Mouse (Mus musculus) MEL (cell line): ENCODE measurements around the gene Unc80. TPM values are rescaled to one million over a fixed set of nuclear protein-coding genes. Genes with fewer than 3 reads are reported as not detected.

Source experiments
- DNase-seq: peaks from one replicate; pipeline ENCODE4 v3.0.0; 2011; ENCODE audit warnings: low read depth, low spot score
- H3K27ac ChIP-seq: 2 replicates; pipeline ENCODE4 v1.5.1; 2012; ENCODE audit warnings: low read depth, mild to moderate bottlenecking, control low read depth, low read length, moderate library complexity; ENCODE audit not compliant: control insufficient read depth
- H3K27me3 ChIP-seq, 2 experiments: fragments of 150-350 bp in 1 of 2; sonication (generic) in 1 of 2; 2 replicates each; pipeline ENCODE4 v1.6.1; 2012; ENCODE audit warnings: low read length in 2 of 2, mild to moderate bottlenecking in 2 of 2, improper control_type of control experiment in 1 of 2, moderate library complexity in 1 of 2; ENCODE audit not compliant: insufficient read depth in 2 of 2, control insufficient read depth in 1 of 2
- H3K36me3 ChIP-seq, 2 experiments: 2 replicates each; pipeline ENCODE4 v1.6.1; 2012 to 2014; ENCODE audit warnings: low read length in 2 of 2, improper control_type of control experiment in 1 of 2, inconsistent platforms in 1 of 2, mild to moderate bottlenecking in 1 of 2; ENCODE audit not compliant: insufficient read depth in 2 of 2, control insufficient read depth in 1 of 2
- H3K4me1 ChIP-seq, 2 experiments: fragments of 150-350 bp in 1 of 2; sonication (generic) in 1 of 2; 2 replicates each; pipeline ENCODE4 v1.6.1; 2012; ENCODE audit warnings: low read length in 2 of 2, improper control_type of control experiment in 1 of 2, mild to moderate bottlenecking in 1 of 2; ENCODE audit not compliant: insufficient read depth in 2 of 2, control insufficient read depth in 1 of 2
- H3K4me3 ChIP-seq, 2 experiments: fragments of 150-350 bp in 1 of 2; sonication (generic) in 1 of 2; 2 replicates each; pipeline ENCODE4 v1.5.1; 2012; ENCODE audit warnings: low read depth in 2 of 2, low read length in 2 of 2, mild to moderate bottlenecking in 2 of 2, moderate library complexity in 2 of 2, control low read depth in 1 of 2, improper control_type of control experiment in 1 of 2; ENCODE audit not compliant: control insufficient read depth in 1 of 2, insufficient read depth in 1 of 2
- H3K79me2 ChIP-seq: 2 replicates; pipeline ENCODE4 v1.6.1; 2012; ENCODE audit warnings: mild to moderate bottlenecking, low read length, moderate library complexity; ENCODE audit not compliant: control insufficient read depth, poor library complexity, insufficient read depth
- H3K9ac ChIP-seq: 2 replicates; pipeline ENCODE4 v1.6.1; 2012; ENCODE audit warnings: low read depth, mild to moderate bottlenecking, control low read depth, low read length, moderate library complexity; ENCODE audit not compliant: control insufficient read depth, poor library complexity, severe bottlenecking
- H3K9me3 ChIP-seq: fragments of 150-350 bp; sonication (generic); replicated peaks from 2 replicates; pipeline ENCODE4 v1.6.1; 2012; ENCODE audit warnings: mild to moderate bottlenecking, low read length, improper control_type of control experiment, moderate library complexity; ENCODE audit not compliant: insufficient read depth
- BHLHE40 ChIP-seq: IDR thresholded peaks from 2 replicates; pipeline ENCODE4 v1.6.1; 2012; ENCODE audit warnings: low read depth, mild to moderate bottlenecking, inconsistent platforms, low read length, improper control_type of control experiment, borderline replicate concordance
- CHD2 ChIP-seq: IDR thresholded peaks from 2 replicates; pipeline ENCODE4 v1.6.1; 2011; ENCODE audit warnings: low read length, improper control_type of control experiment
- E2F4 ChIP-seq: IDR thresholded peaks from 2 replicates; pipeline ENCODE4 v1.6.1; 2011; ENCODE audit warnings: low read depth, low read length, improper control_type of control experiment, borderline replicate concordance
- ELF1 ChIP-seq: IDR thresholded peaks from 2 replicates; pipeline ENCODE4 v1.6.1; 2014; ENCODE audit warnings: low read depth, mild to moderate bottlenecking, inconsistent platforms, low read length, improper control_type of control experiment, moderate library complexity
- EP300 ChIP-seq, 2 experiments: IDR thresholded peaks; 2 replicates each; pipeline ENCODE4 v1.6.1; 2011; ENCODE audit warnings: improper control_type of control experiment in 2 of 2, low read length in 2 of 2, low read depth in 1 of 2, mild to moderate bottlenecking in 1 of 2
- ETS1 ChIP-seq: IDR thresholded peaks from 2 replicates; pipeline ENCODE4 v1.6.1; 2012; ENCODE audit warnings: low read depth, mild to moderate bottlenecking, inconsistent platforms, low read length, improper control_type of control experiment, moderate library complexity
- GABPA ChIP-seq: IDR thresholded peaks from 2 replicates; pipeline ENCODE4 v1.6.1; 2012; ENCODE audit warnings: low read depth, mild to moderate bottlenecking, inconsistent platforms, low read length, improper control_type of control experiment, moderate library complexity
- GATA1 ChIP-seq: IDR thresholded peaks from 2 replicates; pipeline ENCODE4 v1.6.1; 2011; ENCODE audit warnings: low read depth, low read length, improper control_type of control experiment
- MAX ChIP-seq: IDR thresholded peaks from 2 replicates; pipeline ENCODE4 v1.6.1; 2011; ENCODE audit warnings: low read length, improper control_type of control experiment
- MAZ ChIP-seq: IDR thresholded peaks from 2 replicates; pipeline ENCODE4 v1.6.1; 2012; ENCODE audit warnings: low read depth, mild to moderate bottlenecking, inconsistent platforms, low read length, improper control_type of control experiment
- MXI1 ChIP-seq: IDR thresholded peaks from 2 replicates; pipeline ENCODE4 v1.6.1; 2011; ENCODE audit warnings: mild to moderate bottlenecking, low read depth, low read length, improper control_type of control experiment
- MYB ChIP-seq: IDR thresholded peaks from 2 replicates; pipeline ENCODE4 v1.6.1; 2011; ENCODE audit warnings: mild to moderate bottlenecking, low read depth, low read length, improper control_type of control experiment
- MYC ChIP-seq: IDR thresholded peaks from 2 replicates; pipeline ENCODE4 v1.6.1; 2011; ENCODE audit warnings: low read depth, mild to moderate bottlenecking, low read length, improper control_type of control experiment, moderate library complexity
- NELFE ChIP-seq: IDR thresholded peaks from 2 replicates; pipeline ENCODE4 v1.6.1; 2011; ENCODE audit warnings: low read depth, low read length, improper control_type of control experiment
- POLR2A ChIP-seq, 2 experiments: IDR thresholded peaks; 2 replicates each; pipeline ENCODE4 v1.6.1; 2011 to 2012; ENCODE audit warnings: low read length in 2 of 2, mild to moderate bottlenecking in 2 of 2, control low read depth in 1 of 2, improper control_type of control experiment in 1 of 2, low read depth in 1 of 2, moderate library complexity in 1 of 2; ENCODE audit not compliant: control insufficient read depth in 1 of 2, insufficient read depth in 1 of 2, poor library complexity in 1 of 2
- RAD21 ChIP-seq: IDR thresholded peaks from 2 replicates; pipeline ENCODE4 v1.6.1; 2011; ENCODE audit warnings: mild to moderate bottlenecking, low read depth, low read length, improper control_type of control experiment
- SIN3A ChIP-seq: IDR thresholded peaks from 2 replicates; pipeline ENCODE4 v1.6.1; 2012; ENCODE audit warnings: low read length, improper control_type of control experiment, inconsistent platforms
- TAL1 ChIP-seq: IDR thresholded peaks from 2 replicates; pipeline ENCODE4 v1.6.1; 2012; ENCODE audit warnings: mild to moderate bottlenecking, inconsistent platforms, low read length, moderate library complexity, mixed read lengths
- TCF12 ChIP-seq: IDR thresholded peaks from 2 replicates; pipeline ENCODE4 v1.6.1; 2014; ENCODE audit warnings: low read depth, mild to moderate bottlenecking, inconsistent platforms, low read length, improper control_type of control experiment, moderate library complexity
- USF1 ChIP-seq: IDR thresholded peaks from 2 replicates; pipeline ENCODE4 v1.6.1; 2014; ENCODE audit warnings: low read depth, mild to moderate bottlenecking, inconsistent platforms, low read length, improper control_type of control experiment, moderate library complexity
- USF2 ChIP-seq, 2 experiments: IDR thresholded peaks; 2 replicates each; pipeline ENCODE4 v1.6.1; 2011 to 2012; ENCODE audit warnings: improper control_type of control experiment in 2 of 2, low read length in 2 of 2, borderline replicate concordance in 1 of 2, inconsistent platforms in 1 of 2, low read depth in 1 of 2, mild to moderate bottlenecking in 1 of 2; ENCODE audit not compliant: insufficient read depth in 1 of 2
- ZC3H11A ChIP-seq: IDR thresholded peaks from 2 replicates; pipeline ENCODE4 v1.6.1; 2012; ENCODE audit warnings: low read depth, mild to moderate bottlenecking, inconsistent platforms, low read length, improper control_type of control experiment
- ZKSCAN1 ChIP-seq: IDR thresholded peaks from 2 replicates; pipeline ENCODE4 v1.6.1; 2012; ENCODE audit warnings: low read depth, mild to moderate bottlenecking, inconsistent platforms, low read length, improper control_type of control experiment, moderate library complexity
- polyA plus RNA-seq, 2 experiments: library from polyadenylated mRNA; stranded (reverse) in 1 of 2; unstranded in 1 of 2; fragments of >175 nt in 1 of 2; fragments of >200 nt in 1 of 2; gene quantifications; 2 replicates each; pipeline versions ENCODE4 v1.2.1 to v1.2.4; 2012; ENCODE audit warnings: low replicate concordance in 2 of 2, low read depth in 1 of 2; ENCODE audit not compliant: insufficient read length in 2 of 2, insufficient read depth in 1 of 2, missing spikeins in 1 of 2
- total RNA-seq: library from RNA; depleted of rRNA; stranded (reverse); fragments of 300-350 nt; gene quantifications from 2 replicates; pipeline ENCODE4 v1.2.3, GENCODE M21; 2012

Unc80 gene
- total and polyA plus RNA-seq, 3 experiments: not detected

GRCm38 (mm10) chr1:66702623-66703345 is 234.6 kb downstream of the Unc80 start:
- DNase-seq: peak; percentile 68
- H3K9ac ChIP-seq: no peak overlapping the region
- no peak for TF ChIP-seq TAL1
- TF ChIP-seq USF1: no peak
- TF ChIP-seq MAZ: no peak
- no peak; the same call in 1 of the 2 replicates for TF ChIP-seq ELF1
- no peak for TF ChIP-seq BHLHE40
- no peak for TF ChIP-seq CHD2
- TF ChIP-seq ZC3H11A: no peak
- TF ChIP-seq MXI1: no peak
- no peak for TF ChIP-seq POLR2A (IDR thresholded peaks at IDR 0.05; ENCODE audit: control insufficient read depth in 1 of 2, insufficient read depth in 1 of 2, low read depth in 1 of 2, low read length in 2 of 2, poor library complexity in 1 of 2)
- no peak for TF ChIP-seq RAD21
- TF ChIP-seq GATA1: peak; percentile 59
- TF ChIP-seq MYC: no peak
- no peak for TF ChIP-seq MYB
- no peak for TF ChIP-seq E2F4
- peak in 1 of 2 experiments; percentile 54; a peak in 2 of 4 replicates for TF ChIP-seq EP300 (IDR thresholded peaks at IDR 0.05; ENCODE audit: low read depth in 1 of 2, low read length in 2 of 2)
- TF ChIP-seq ZKSCAN1: no peak
- TF ChIP-seq MAX: no peak
- TF ChIP-seq ETS1: no peak
- peak; percentile 40; the same call in 1 of the 2 replicates for TF ChIP-seq TCF12
- no peak for TF ChIP-seq SIN3A
- TF ChIP-seq GABPA: no peak
- no peak for TF ChIP-seq NELFE
- TF ChIP-seq USF2 (IDR thresholded peaks at IDR 0.05; ENCODE audit: borderline replicate concordance in 1 of 2, insufficient read depth in 1 of 2, low read depth in 1 of 2, low read length in 2 of 2): no peak
- no peaks in the 10 kb centered on the region for H3K9me3 ChIP-seq
- H3K27ac ChIP-seq: peak overlapping the region; percentile 55
- H3K4me1 ChIP-seq: peaks cover 6 to 9% of the 10 kb centered on the region in 2 experiments
- no peaks in the 10 kb centered on the region for H3K27me3 ChIP-seq
- peaks cover 28% of the 10 kb centered on the region for H3K79me2 ChIP-seq
- H3K36me3 ChIP-seq: peaks cover 8 to 11% of the 10 kb centered on the region in 2 experiments
- H3K4me3 ChIP-seq: peak overlapping the region in 1 of 2 experiments; percentile 88; a peak in 1 of 4 replicates
